8 mouse cellular contexts compared by ENCODE assay signal in genomic region chr4:132211953-132212734, GRCm38 (mm10). TPM values are rescaled to one million over a fixed set of nuclear protein-coding genes. Genes with fewer than 3 reads are reported as not detected.
A peak's percentile ranks its signal among the peaks of the same experiment; 100 is the strongest.
DNase-seq lines count a peak whose midpoint lies in the region; ATAC-seq and TF ChIP-seq lines count a peak whose summit lies in the region.

Gene Ythdf2 (minus strand): TSS chr4:132212303.

- peak; percentile 94 for DNase-seq in 416B (ENCODE audit: low read depth)
- DNase-seq in heart, adult 9 months (ENCODE audit: low spot score in 2 of 2): peak; percentile 94 to 96
- DNase-seq in monocyte, adult 2 months (ENCODE audit: low read depth in 1 of 2, low spot score in 2 of 2): peak; percentile 91 to 96
- DNase-seq in spleen, postnatal 36 days (ENCODE audit: low spot score in 2 of 2): peak; percentile 97 to 98

- peak within 1 kb of the TSS; percentile 62 for H3K4me2 ChIP-seq in embryonic facial prominence, embryonic 15.5 days (replicated peaks)
- peak within 1 kb of the TSS; percentile 66 for H3K4me2 ChIP-seq in kidney, embryonic 14.5 days (replicated peaks; ENCODE audit: low read depth, low read length)
- peak within 1 kb of the TSS; percentile 67 for H3K4me2 ChIP-seq in limb, embryonic 15.5 days

- H3K27ac ChIP-seq in bone marrow, adult 2 months (ENCODE audit: control insufficient read depth, insufficient read depth, low read depth, low read length, poor library complexity): peak within 1 kb of the TSS; percentile 98
- peak within 1 kb of the TSS; percentile 92 for H3K27ac ChIP-seq in embryonic facial prominence, embryonic 15.5 days (replicated peaks)
- peak within 1 kb of the TSS; percentile 93 for H3K27ac ChIP-seq in kidney, embryonic 14.5 days (ENCODE audit: low read depth, low read length)
- peak within 1 kb of the TSS; percentile 95 for H3K27ac ChIP-seq in limb, embryonic 15.5 days

- H3K9ac ChIP-seq in embryonic facial prominence, embryonic 15.5 days: peak within 1 kb of the TSS; percentile 98
- peak within 1 kb of the TSS; percentile 100 for H3K9ac ChIP-seq in kidney, embryonic 14.5 days (ENCODE audit: low read depth, low read length)
- H3K9ac ChIP-seq in limb, embryonic 15.5 days: peak within 1 kb of the TSS; percentile 99

- H3K27me3 ChIP-seq in embryonic facial prominence, embryonic 15.5 days: no peaks in the 10 kb centered on the region
- H3K27me3 ChIP-seq in kidney, embryonic 14.5 days (ENCODE audit: control insufficient read depth, insufficient read depth, low read length): no peaks in the 10 kb centered on the region
- H3K27me3 ChIP-seq in limb, embryonic 15.5 days: no peaks in the 10 kb centered on the region

- H3K4me3 ChIP-seq in bone marrow, adult 2 months (replicated peaks; ENCODE audit: control insufficient read depth, low read depth, low read length): peak within 1 kb of the TSS; percentile 99
- H3K4me3 ChIP-seq in embryonic facial prominence, embryonic 15.5 days (replicated peaks): peak within 1 kb of the TSS; percentile 98
- peak within 1 kb of the TSS; percentile 56 for H3K4me3 ChIP-seq in kidney, embryonic 14.5 days (ENCODE audit: low read length)
- H3K4me3 ChIP-seq in limb, embryonic 15.5 days: peak within 1 kb of the TSS; percentile 98

- peak; percentile 62; the same call in 1 of the 2 replicates for TF ChIP-seq POLR2A in bone marrow, adult 2 months (IDR thresholded peaks at IDR 0.05; ENCODE audit: borderline replicate concordance, control insufficient read depth, low read depth, low read length)

- ATAC-seq in embryonic facial prominence, embryonic 15.5 days (ENCODE audit: insufficient number of reproducible peaks, low FRiP score, low TSS enrichment, low read depth): peak; percentile 99
- peak; percentile 98 for ATAC-seq in kidney, embryonic 14.5 days (ENCODE audit: low FRiP score, low TSS enrichment)
- peak; percentile 98 for ATAC-seq in limb, embryonic 15.5 days (ENCODE audit: insufficient number of reproducible peaks, low FRiP score, low TSS enrichment, low read depth)

- peaks cover 11% of the 10 kb centered on the region for H3K36me3 ChIP-seq in embryonic facial prominence, embryonic 15.5 days
- H3K36me3 ChIP-seq in kidney, embryonic 14.5 days (ENCODE audit: control insufficient read depth, insufficient read depth, low read length): peaks cover 29% of the 10 kb centered on the region
- peaks cover 18% of the 10 kb centered on the region for H3K36me3 ChIP-seq in limb, embryonic 15.5 days

- peak; percentile 82 for TF ChIP-seq CTCF in bone marrow, adult 2 months (IDR thresholded peaks at IDR 0.05; ENCODE audit: control insufficient read depth, insufficient read depth, low read length)

- H3K4me1 ChIP-seq in bone marrow, adult 2 months (ENCODE audit: control insufficient read depth, insufficient read depth, low read length): peaks cover 2% of the 10 kb centered on the region; the same call in 1 of the 2 replicates
- peaks cover 22% of the 10 kb centered on the region for H3K4me1 ChIP-seq in embryonic facial prominence, embryonic 15.5 days
- H3K4me1 ChIP-seq in kidney, embryonic 14.5 days (ENCODE audit: control insufficient read depth, insufficient read depth, low read length): peaks cover 11% of the 10 kb centered on the region; the same call in 1 of the 2 replicates
- peaks cover 16% of the 10 kb centered on the region for H3K4me1 ChIP-seq in limb, embryonic 15.5 days

- WGBS in bone marrow, adult 2 months: 2% methylated on average over 78 of the region's 78 CpGs
- 1% methylated on average over 78 of the region's 78 CpGs for WGBS in embryonic facial prominence, embryonic 15.5 days
- WGBS in kidney, embryonic 14.5 days: 2% methylated on average over 76 of the region's 78 CpGs
- WGBS in limb, embryonic 15.5 days: 1% methylated on average over 78 of the region's 78 CpGs

- H3K9me3 ChIP-seq in embryonic facial prominence, embryonic 15.5 days (replicated peaks): no peaks in the 10 kb centered on the region
- no peaks in the 10 kb centered on the region for H3K9me3 ChIP-seq in kidney, embryonic 14.5 days (ENCODE audit: control insufficient read depth, low read length)
- H3K9me3 ChIP-seq in limb, embryonic 15.5 days: no peaks in the 10 kb centered on the region

RNA-seq across cellular contexts. Expression of gene Ythdf2, which starts in this region (rescaled TPM):
- 9.9 and 14.7 TPM in 2 replicates for polyA plus RNA-seq in bone marrow, adult 2 months (2011; ENCODE audit: insufficient read depth, insufficient read length, low replicate concordance, missing spikeins)
- 95.3 and 95.7 TPM in 2 replicates for polyA plus RNA-seq in embryonic facial prominence, embryonic 15.5 days (2015; fragmentation: Nextera tagmentation; extraction: Ambion mirVana)
- 104 and 133 TPM in 2 replicates for polyA plus RNA-seq in kidney, embryonic 14.5 days (2014; fragmentation: Nextera tagmentation; extraction: Ambion mirVana)
- polyA plus RNA-seq in limb, embryonic 15.5 days (2015; fragmentation: Nextera tagmentation; extraction: Ambion mirVana): 95.6 and 96.7 TPM in 2 replicates

Comparison
In these comparisons a context has a peak if more than half of its experiments do, and no peak if none do; other contexts are left out.
1. Peak in every context shown above with its lines: DNase-seq, ATAC-seq, H3K4me3 ChIP-seq and H3K27ac ChIP-seq.